ENCODE assay signal across 22 mouse cellular contexts in genomic region chr19:60182171-60182570, GRCm38 (mm10). TPM values are rescaled to one million over a fixed set of nuclear protein-coding genes. Genes with fewer than 3 reads are reported as not detected.
DNase-seq lines count a peak whose midpoint lies in the region; ATAC-seq lines count a peak whose summit lies in the region.
"Had no signal": no experiment of that assay in that cellular context is flagged by ENCODE, and none has a peak within 500 bp of the region (broad histone marks: within the 10 kb centered on the region; RNA-seq: fewer than 3 reads in every experiment).

No protein-coding gene starts in this region.

- no peak overlapping the region for H3K9ac ChIP-seq in midbrain, embryonic 16.5 days (ENCODE audit: low read depth, low read length)
- H3K9ac ChIP-seq: forebrain, embryonic 13.5 days; hindbrain, embryonic 12.5 days; hindbrain, embryonic 15.5 days had no signal

- no peaks in the 10 kb centered on the region for H3K9me3 ChIP-seq in midbrain, embryonic 16.5 days (replicated peaks; ENCODE audit: control insufficient read depth, low read length, poor library complexity, severe bottlenecking)
- H3K9me3 ChIP-seq: forebrain, embryonic 10.5 days; forebrain, embryonic 13.5 days; hindbrain, embryonic 12.5 days; hindbrain, embryonic 15.5 days had no signal

- no peaks in the 10 kb centered on the region for H3K27me3 ChIP-seq in midbrain, embryonic 16.5 days (ENCODE audit: control insufficient read depth, insufficient read depth, low read depth, low read length)
- H3K27me3 ChIP-seq: forebrain, embryonic 13.5 days; hindbrain, embryonic 12.5 days; hindbrain, embryonic 15.5 days had no signal

- H3K4me3 ChIP-seq in midbrain, embryonic 16.5 days (ENCODE audit: low read depth, low read length) = no peak overlapping the region
- H3K4me3 ChIP-seq: forebrain, embryonic 10.5 days; forebrain, embryonic 13.5 days; heart, adult 2 months; hindbrain, embryonic 12.5 days; hindbrain, embryonic 15.5 days had no signal

- no peak overlapping the region for H3K27ac ChIP-seq in midbrain, embryonic 16.5 days (ENCODE audit: low read length)
- H3K27ac ChIP-seq: forebrain, embryonic 10.5 days; forebrain, embryonic 13.5 days; heart, adult 2 months; hindbrain, embryonic 12.5 days; hindbrain, embryonic 15.5 days had no signal

- ATAC-seq in megakaryocyte, adult 5-6 weeks (ENCODE audit: poor library complexity, severe bottlenecking) = 0 out of 2 replicates have a peak, but pooled peaks have one; percentile 45
- no peak for ATAC-seq in midbrain, embryonic 16.5 days
- ATAC-seq: activated CD4-positive, CD25-positive, alpha-beta regulatory T cell, adult 4 months; forebrain, embryonic 13.5 days; forebrain, embryonic 16.5 days had no signal

- DNase-seq in lung, postnatal 36 days = peak; percentile 13
- DNase-seq in lung, postnatal 4 days = no peak
- DNase-seq in A20 (ENCODE audit: low read depth, low spot score) = peak; percentile 19
- DNase-seq in CD4-positive helper T cell, adult 2 months (ENCODE audit: low read depth, low spot score) = peak; percentile 22
- no peak for DNase-seq in right cerebral cortex, postnatal 25 days
- DNase-seq in lung, adult 18-20 months = no peak
- DNase-seq: adrenal gland, adult 8-10 months; adrenal gland, postnatal 25 days; cerebellum, adult 11-12 months; cerebellum, adult 8-10 months; gastrocnemius, postnatal 10 days; gastrocnemius, postnatal 36 days had no signal

- H3K4me1 ChIP-seq in midbrain, embryonic 16.5 days (ENCODE audit: control insufficient read depth, insufficient read depth, low read length) = no peaks in the 10 kb centered on the region
- H3K4me1 ChIP-seq: forebrain, embryonic 13.5 days; hindbrain, embryonic 12.5 days; hindbrain, embryonic 15.5 days had no signal

- H3K36me3 ChIP-seq in midbrain, embryonic 16.5 days (ENCODE audit: control insufficient read depth, insufficient read depth, low read length) = no peaks in the 10 kb centered on the region
- H3K36me3 ChIP-seq: hindbrain, embryonic 12.5 days had no signal

- no peak overlapping the region for H3K4me2 ChIP-seq in midbrain, embryonic 16.5 days (ENCODE audit: low read length)
- H3K4me2 ChIP-seq: forebrain, embryonic 13.5 days; heart, embryonic 11.5 days; hindbrain, embryonic 12.5 days; hindbrain, embryonic 15.5 days had no signal

- WGBS in midbrain, embryonic 16.5 days = 100% methylated on average over 1 of the region's 1 CpGs

RNA-seq across cellular contexts. Expression of gene Fam204a, which starts 44.3 kb away (rescaled TPM):
- 22.2 and 26.8 TPM in 2 replicates for total RNA-seq in megakaryocyte, adult 5-6 weeks (2015)
- 51.6 and 61.3 TPM in 2 replicates for total RNA-seq in megakaryocyte, adult 5-6 weeks (2017)
- polyA plus RNA-seq in midbrain, embryonic 16.5 days (2015; fragmentation: Nextera tagmentation; extraction: Ambion mirVana) = 68.6 and 78.2 TPM in 2 replicates

Comparison
In these comparisons a context has a peak if more than half of its experiments do, and no peak if none do; other contexts are left out.
1. DNase-seq: peak in lung, postnatal 36 days (single experiment), A20 (single experiment) and CD4-positive helper T cell, adult 2 months (single experiment); none in lung, postnatal 4 days (0 of 2), right cerebral cortex, postnatal 25 days (single experiment) and lung, adult 18-20 months (0 of 2).